Mouse (Mus musculus): ENCODE measurements around the gene Slc5a2. TPM values are rescaled to one million over a fixed set of nuclear protein-coding genes. Genes with fewer than 3 reads are reported as not detected.
A peak's percentile ranks its signal among the peaks of the same experiment; 100 is the strongest.

The Slc5a2 gene
- total and polyA plus RNA-seq, 2 experiments from 2014 or later = not detected

DNA sequence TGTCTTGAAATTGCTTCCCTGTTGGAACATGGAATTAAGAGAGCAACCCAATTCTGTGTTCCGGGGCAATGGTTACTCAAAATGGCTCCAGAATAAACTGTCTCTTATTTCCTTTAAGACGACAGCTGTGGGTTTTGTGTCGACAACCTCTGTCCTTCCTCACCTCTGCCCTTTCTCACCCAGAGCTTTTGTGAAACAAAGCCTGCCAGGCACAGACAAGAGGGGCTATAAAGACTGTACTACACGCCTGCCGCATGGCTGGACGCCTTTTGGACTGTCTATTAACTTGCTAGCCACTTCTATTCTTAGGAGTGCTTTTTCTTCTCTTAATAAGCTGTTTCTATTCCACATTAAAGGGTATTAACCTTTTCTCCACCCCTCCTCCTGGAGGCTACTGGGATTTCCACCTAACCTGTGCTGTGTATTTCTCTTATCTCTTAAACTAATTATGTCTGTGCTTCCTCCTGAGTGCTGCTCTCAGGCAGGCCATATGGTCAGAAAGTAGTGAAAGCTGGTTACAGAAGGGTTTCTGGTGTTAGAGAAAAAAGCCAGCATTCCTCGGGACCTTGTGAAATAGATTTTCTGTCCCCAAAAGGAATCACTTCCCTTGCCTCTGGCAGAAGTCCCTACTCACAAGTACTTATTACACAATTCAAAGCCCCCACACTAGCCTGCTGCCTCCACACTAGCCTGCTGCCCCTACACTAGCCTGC is 17.2 kb downstream of the Slc5a2 start:
- Histone ChIP-seq H3K36me3 (ENCODE audit: insufficient read depth, low read length) (peaks cover 18% of the 10 kb centered on the region), H3K9me3 (ENCODE audit: low read length) (no peaks in the 10 kb centered on the region), H3K4me1 (ENCODE audit: insufficient read depth, low read length) (no peaks in the 10 kb centered on the region), H3K27me3 (ENCODE audit: insufficient read depth, low read length) (no peaks in the 10 kb centered on the region), H3K27ac (ENCODE audit: low read depth, low read length) (no peak overlapping the region), H3K4me3 (ENCODE audit: low read depth, low read length) (no peak overlapping the region), H3K4me2 (ENCODE audit: low read depth, low read length, poor library complexity, severe bottlenecking) (no peak overlapping the region), H3K9ac (replicated peaks; ENCODE audit: low read length, poor library complexity, severe bottlenecking) (no peak overlapping the region)
- no peak for ATAC-seq (ENCODE audit: low FRiP score)
- 17% methylated on average over 7 of the region's 7 CpGs for WGBS
- no peak for TF ChIP-seq CTCF (IDR thresholded peaks at IDR 0.05)
- no peak for DNase-seq (ENCODE audit: low spot score)

DNA sequence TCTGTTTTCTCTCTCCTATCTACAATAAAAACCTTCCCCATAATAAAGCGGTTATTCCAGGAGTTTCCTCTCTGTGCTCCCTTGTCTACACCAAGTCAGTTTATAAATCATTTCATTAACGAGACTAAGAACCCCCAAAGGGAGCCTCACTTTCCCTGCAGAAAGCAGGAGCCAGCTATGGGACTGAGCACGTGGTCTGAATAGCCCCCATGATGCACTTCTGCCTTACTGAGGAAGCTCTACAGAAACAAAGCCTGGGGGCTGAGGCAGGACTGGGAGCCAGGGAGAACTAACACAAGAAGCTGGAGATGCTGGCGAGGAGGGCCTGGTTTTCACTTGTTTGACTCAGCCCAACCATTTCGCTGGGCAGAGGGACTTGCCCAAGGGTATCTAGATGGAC is 18.6 kb downstream of the Slc5a2 start:
- Histone ChIP-seq H3K27ac (ENCODE audit: low read depth, low read length) (no peak overlapping the region), H3K4me1 (ENCODE audit: insufficient read depth, low read length) (no peaks in the 10 kb centered on the region), H3K36me3 (ENCODE audit: insufficient read depth, low read length) (peaks cover 16% of the 10 kb centered on the region), H3K27me3 (ENCODE audit: insufficient read depth, low read length) (no peaks in the 10 kb centered on the region), H3K4me3 (ENCODE audit: low read depth, low read length) (no peak overlapping the region), H3K9ac (replicated peaks; ENCODE audit: low read length, poor library complexity, severe bottlenecking) (no peak overlapping the region), H3K9me3 (ENCODE audit: low read length) (no peaks in the 10 kb centered on the region), H3K4me2 (ENCODE audit: low read depth, low read length, poor library complexity, severe bottlenecking) (no peak overlapping the region)
- no peak for TF ChIP-seq CTCF (IDR thresholded peaks at IDR 0.05)
- WGBS = 51% methylated on average over 5 of the region's 5 CpGs
- DNase-seq (ENCODE audit: low spot score) (no peak), ATAC-seq (ENCODE audit: low FRiP score) (no peak)

DNA sequence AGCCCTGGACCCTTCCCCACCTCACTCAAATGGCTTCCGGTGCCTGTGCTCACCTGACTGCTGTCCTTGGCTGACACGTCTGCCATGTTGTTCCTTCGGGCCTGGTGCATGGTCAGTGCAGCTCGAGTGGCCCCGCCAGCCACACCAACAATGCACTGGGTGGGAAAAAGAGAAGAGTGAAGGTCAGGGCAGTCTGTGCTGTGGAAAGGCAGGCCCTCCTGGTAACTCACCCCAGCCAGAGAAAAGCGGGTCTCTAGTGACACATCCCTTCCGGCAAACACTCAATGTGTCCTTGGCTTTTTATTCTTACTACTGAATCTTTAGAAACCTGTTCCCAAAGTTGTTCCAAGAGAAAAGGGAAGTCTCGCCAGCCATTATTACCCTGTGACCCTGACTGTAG is 19.6 kb downstream of the Slc5a2 start:
- Histone ChIP-seq H3K27me3 (ENCODE audit: insufficient read depth, low read length) (no peaks in the 10 kb centered on the region), H3K36me3 (ENCODE audit: insufficient read depth, low read length) (peaks cover 23% of the 10 kb centered on the region), H3K4me2 (ENCODE audit: low read depth, low read length, poor library complexity, severe bottlenecking) (no peak overlapping the region), H3K27ac (ENCODE audit: low read depth, low read length) (no peak overlapping the region), H3K9me3 (ENCODE audit: low read length) (no peaks in the 10 kb centered on the region), H3K9ac (replicated peaks; ENCODE audit: low read length, poor library complexity, severe bottlenecking) (no peak overlapping the region), H3K4me3 (ENCODE audit: low read depth, low read length) (no peak overlapping the region), H3K4me1 (ENCODE audit: insufficient read depth, low read length) (no peaks in the 10 kb centered on the region)
- DNase-seq (ENCODE audit: low spot score) = no peak
- TF ChIP-seq CTCF (IDR thresholded peaks at IDR 0.05) = no peak
- no peak for ATAC-seq (ENCODE audit: low FRiP score)
- WGBS = 90% methylated on average over 8 of the region's 8 CpGs

DNA sequence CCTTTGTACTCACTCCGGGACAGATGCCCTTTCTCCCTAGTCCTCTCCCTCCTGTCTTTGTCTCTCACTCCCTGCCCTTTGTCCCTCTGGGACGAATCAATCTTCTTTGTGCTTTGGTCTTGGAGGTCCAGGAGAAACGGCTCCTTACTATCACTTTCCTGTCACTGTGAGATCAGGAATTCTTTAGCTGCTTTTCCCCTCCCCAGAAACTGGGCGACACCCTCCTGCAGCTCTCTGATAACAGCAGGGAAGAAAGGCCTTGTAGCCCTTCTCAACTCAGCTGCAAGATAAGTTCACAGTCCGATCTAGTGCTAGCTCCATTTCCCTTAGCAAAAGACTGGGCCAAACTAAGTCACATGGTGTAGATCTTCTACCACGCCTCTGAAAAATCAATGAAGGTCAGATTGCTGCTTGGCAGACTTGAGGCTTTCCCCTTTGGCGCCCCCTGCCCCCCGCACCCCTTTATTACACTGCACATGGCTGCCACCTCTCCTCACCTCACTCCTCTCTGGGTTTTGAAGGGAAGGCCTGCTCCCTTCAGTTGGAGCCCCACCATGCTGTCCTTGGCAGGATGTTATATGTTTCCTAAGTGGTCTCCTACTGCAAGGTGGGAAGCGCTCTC is 23.6 kb downstream of the Slc5a2 start:
- peaks cover 30% of the 10 kb centered on the region for H3K36me3 ChIP-seq (ENCODE audit: insufficient read depth, low read length)
- no peaks in the 10 kb centered on the region for H3K27me3 ChIP-seq (ENCODE audit: insufficient read depth, low read length)
- no peak overlapping the region for H3K4me3 ChIP-seq (ENCODE audit: low read depth, low read length)
- DNase-seq (ENCODE audit: low spot score) = peak; percentile 37
- peak; percentile 41 for TF ChIP-seq CTCF (IDR thresholded peaks at IDR 0.05)
- no peaks in the 10 kb centered on the region for H3K9me3 ChIP-seq (ENCODE audit: low read length)
- no peak overlapping the region for H3K4me2 ChIP-seq (ENCODE audit: low read depth, low read length, poor library complexity, severe bottlenecking)
- 18% methylated on average over 9 of the region's 9 CpGs for WGBS
- no peak overlapping the region for H3K9ac ChIP-seq (replicated peaks; ENCODE audit: low read length, poor library complexity, severe bottlenecking)
- H3K27ac ChIP-seq (ENCODE audit: low read depth, low read length) = no peak overlapping the region
- H3K4me1 ChIP-seq (ENCODE audit: insufficient read depth, low read length) = no peaks in the 10 kb centered on the region
- ATAC-seq (ENCODE audit: low FRiP score) = no peak

DNA sequence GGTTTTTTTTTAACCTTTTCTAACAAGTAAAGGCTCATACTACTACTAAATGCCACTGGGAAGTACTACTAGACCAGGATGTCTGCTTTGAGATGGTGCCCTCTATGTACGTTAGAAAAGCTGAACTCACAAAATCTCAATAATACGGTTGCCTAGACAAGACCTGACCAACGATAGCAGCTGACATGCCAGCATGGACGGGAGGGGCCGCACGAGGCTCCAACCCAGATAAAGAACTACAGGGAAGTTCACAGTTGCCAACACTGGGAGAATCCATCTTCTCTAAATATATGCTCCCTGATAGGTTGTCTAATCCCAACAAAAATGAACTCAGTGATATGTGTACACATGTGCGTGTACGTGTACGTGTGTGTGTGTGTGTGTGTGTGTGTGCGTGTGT is 29.3 kb downstream of the Slc5a2 start:
- Histone ChIP-seq H3K9ac (replicated peaks; ENCODE audit: low read length, poor library complexity, severe bottlenecking) (no peak overlapping the region), H3K4me3 (ENCODE audit: low read depth, low read length) (no peak overlapping the region), H3K9me3 (ENCODE audit: low read length) (no peaks in the 10 kb centered on the region), H3K4me1 (ENCODE audit: insufficient read depth, low read length) (peaks cover 5% of the 10 kb centered on the region; the same call in 1 of the 2 replicates), H3K27ac (ENCODE audit: low read depth, low read length) (no peak overlapping the region), H3K36me3 (ENCODE audit: insufficient read depth, low read length) (peaks cover 12% of the 10 kb centered on the region), H3K27me3 (ENCODE audit: insufficient read depth, low read length) (no peaks in the 10 kb centered on the region), H3K4me2 (ENCODE audit: low read depth, low read length, poor library complexity, severe bottlenecking) (no peak overlapping the region)
- ATAC-seq (ENCODE audit: low FRiP score) (no peak), DNase-seq (ENCODE audit: low spot score) (no peak)
- WGBS = 95% methylated on average over 10 of the region's 10 CpGs
- TF ChIP-seq CTCF (IDR thresholded peaks at IDR 0.05) = no peak

DNA sequence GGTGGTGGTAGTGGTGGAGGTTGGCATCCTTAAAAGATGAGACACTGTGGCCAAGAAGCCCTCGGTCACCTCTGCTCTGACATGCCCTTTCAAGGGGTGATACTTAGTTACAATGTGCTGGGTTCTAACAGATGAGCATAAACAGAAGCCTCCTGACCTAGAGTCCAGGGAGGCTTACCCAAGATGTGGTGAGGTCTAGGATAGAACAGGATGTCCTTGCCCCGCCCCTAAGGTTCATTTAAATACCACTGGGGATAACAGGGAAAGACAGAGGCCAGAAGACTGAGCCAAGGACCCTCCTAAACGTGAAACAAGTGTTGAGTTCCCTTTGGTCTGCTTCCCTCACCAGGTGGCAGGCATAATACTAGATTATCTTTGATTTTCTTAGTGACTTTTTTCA is 31.1 kb downstream of the Slc5a2 start:
- no peak overlapping the region for H3K4me2 ChIP-seq (ENCODE audit: low read depth, low read length, poor library complexity, severe bottlenecking)

More for the DNA sequence above, 31.1 kb downstream of the Slc5a2 start:
- TF ChIP-seq CTCF (IDR thresholded peaks at IDR 0.05) = no peak
- 66% methylated on average over 3 of the region's 3 CpGs for WGBS
- no peak for ATAC-seq (ENCODE audit: low FRiP score)
- Histone ChIP-seq H3K4me3 (ENCODE audit: low read depth, low read length) (no peak overlapping the region), H3K9me3 (ENCODE audit: low read length) (no peaks in the 10 kb centered on the region), H3K27ac (ENCODE audit: low read depth, low read length) (no peak overlapping the region), H3K4me1 (ENCODE audit: insufficient read depth, low read length) (peaks cover 5% of the 10 kb centered on the region; the same call in 1 of the 2 replicates), H3K9ac (replicated peaks; ENCODE audit: low read length, poor library complexity, severe bottlenecking) (no peak overlapping the region), H3K27me3 (ENCODE audit: insufficient read depth, low read length) (no peaks in the 10 kb centered on the region), H3K36me3 (ENCODE audit: insufficient read depth, low read length) (peaks cover 4% of the 10 kb centered on the region; the same call in 1 of the 2 replicates)
- no peak for DNase-seq (ENCODE audit: low spot score)
